Mouse (Mus musculus) megakaryocyte, embryonic 14.5 days (primary cell): ENCODE data around the gene Mab21l1. TPM values are rescaled to one million over a fixed set of nuclear protein-coding genes. Genes with fewer than 3 reads are reported as not detected.

Source experiments
- H3K27me3 ChIP-seq: replicated peaks from 2 replicates; pipeline ENCODE3; 2012; ENCODE audit warnings: inconsistent platforms
- H3K36me3 ChIP-seq: replicated peaks from 2 replicates; pipeline ENCODE3; 2012; ENCODE audit warnings: low read length, inconsistent platforms, mixed read lengths
- H3K4me1 ChIP-seq: 2 replicates; pipeline ENCODE4 v1.6.1; 2012; ENCODE audit warnings: inconsistent platforms
- H3K4me3 ChIP-seq: replicated peaks from 2 replicates; pipeline ENCODE3; 2012; ENCODE audit warnings: moderate library complexity, mild to moderate bottlenecking, inconsistent platforms
- H3K9me3 ChIP-seq: 2 replicates; pipeline ENCODE4 v1.6.1; 2012; ENCODE audit warnings: inconsistent platforms
- FLI1 ChIP-seq: IDR thresholded peaks from 2 replicates; pipeline ENCODE4 v1.6.1; 2012; ENCODE audit warnings: low read length, inconsistent platforms, mixed read lengths
- GATA1 ChIP-seq: IDR thresholded peaks from 3 replicates; pipeline ENCODE4 v1.6.1; 2012; ENCODE audit warnings: mixed read lengths, low read length, inconsistent platforms, borderline replicate concordance
- polyA plus RNA-seq: library from polyadenylated mRNA; stranded (reverse); fragments of >175 nt; gene quantifications from 2 replicates; pipeline ENCODE4 v1.2.3, GENCODE M21; 2012; ENCODE audit warnings: low replicate concordance; ENCODE audit not compliant: insufficient read depth

The Mab21l1 gene
- polyA plus RNA-seq, 1 experiment: not detected

DNA sequence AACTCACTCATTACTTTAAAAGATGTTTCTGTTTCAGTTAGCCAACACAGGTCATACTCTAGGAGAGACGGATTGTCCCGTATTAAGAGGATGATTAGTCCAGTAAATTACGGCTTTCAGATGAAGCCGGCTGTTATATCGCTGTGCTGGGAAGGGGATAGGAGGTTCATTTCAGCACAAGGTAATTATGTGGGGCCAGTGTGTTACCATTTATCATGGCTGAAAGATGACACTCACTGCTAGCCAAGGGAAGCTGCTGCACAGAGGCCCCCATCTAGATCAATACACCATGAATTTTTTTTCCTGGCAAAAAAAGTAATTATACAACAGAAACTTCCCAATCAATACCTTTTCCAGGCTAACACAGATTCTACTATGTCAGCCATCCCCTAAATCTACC, 47.9 kb downstream of the Mab21l1 start:
- no peaks in the 10 kb centered on the region for H3K27me3 ChIP-seq
- TF ChIP-seq FLI1 (no peak), GATA1 (no peak)
- no peaks in the 10 kb centered on the region for H3K9me3 ChIP-seq
- H3K4me1 ChIP-seq: peaks cover 51% of the 10 kb centered on the region
- no peak overlapping the region for H3K4me3 ChIP-seq
- no peaks in the 10 kb centered on the region for H3K36me3 ChIP-seq
